Mouse (Mus musculus) hindbrain, embryonic 16.5 days (tissue): Measurements from ENCODE around the gene Clrn3. TPM values are rescaled to one million over a fixed set of nuclear protein-coding genes. Genes with fewer than 3 reads are reported as not detected.
A peak's percentile ranks its signal among the peaks of the same experiment; 100 is the strongest.
"Not testable (repeated sequence)": the region's sequence is repeated elsewhere in the genome, so short reads cannot be mapped to it uniquely, and the experiment has no call there.

Experiments used
- ATAC-seq: fragments of 200-750 bp; cut with Nextera tagmentation; 2 replicates; pipeline ENCODE4 v1.8.0; 2017; ENCODE audit warnings: moderate TSS enrichment, moderate library complexity
- H3K27ac ChIP-seq: fragments of 300-500 bp; sonication (generic); 2 replicates; pipeline ENCODE4 v1.5.1; 2014; ENCODE audit warnings: low read depth, mild to moderate bottlenecking, control low read depth, low read length, moderate library complexity
- H3K27me3 ChIP-seq: fragments of 300-500 bp; sonication (generic); replicated peaks from 2 replicates; pipeline ENCODE4 v1.6.1; 2014; ENCODE audit warnings: low read length; ENCODE audit not compliant: control insufficient read depth, insufficient read depth
- H3K36me3 ChIP-seq: fragments of 300-500 bp; sonication (generic); 2 replicates; pipeline ENCODE4 v1.6.1; 2014; ENCODE audit warnings: mild to moderate bottlenecking, low read length, moderate library complexity, mixed read lengths; ENCODE audit not compliant: control insufficient read depth, insufficient read depth
- H3K4me1 ChIP-seq: fragments of 300-500 bp; sonication (generic); 2 replicates; pipeline ENCODE4 v1.6.1; 2014; ENCODE audit warnings: low read depth, low read length; ENCODE audit not compliant: control insufficient read depth, insufficient read depth
- H3K4me2 ChIP-seq: fragments of 300-500 bp; sonication (generic); 2 replicates; pipeline ENCODE4 v1.6.1; 2014; ENCODE audit warnings: mild to moderate bottlenecking, low read length, control low read depth, moderate library complexity
- H3K4me3 ChIP-seq: fragments of 300-500 bp; sonication (generic); 2 replicates; pipeline ENCODE4 v1.5.1; 2014; ENCODE audit warnings: mild to moderate bottlenecking, low read length, control low read depth, moderate library complexity
- H3K9ac ChIP-seq: fragments of 300-500 bp; sonication (generic); 2 replicates; pipeline ENCODE4 v1.6.1; 2014; ENCODE audit warnings: low read depth, mild to moderate bottlenecking, control low read depth, low read length, moderate library complexity
- H3K9me3 ChIP-seq: fragments of 300-500 bp; sonication (generic); 2 replicates; pipeline ENCODE4 v1.6.1; 2014; ENCODE audit warnings: mild to moderate bottlenecking, low read length, moderate library complexity; ENCODE audit not compliant: control insufficient read depth
- WGBS: fragments of 180-500 bp; shearing (Covaris S2); extraction: QIAGEN DNeasy Blood & Tissue Kit; methylation state at CpG from one replicate; pipeline ENCODE4 v1.1.7; 2014; 5-methylcytosine and 5-hydroxymethylcytosine counted together
- polyA plus RNA-seq: library from polyadenylated mRNA; unstranded; fragments of >200 nt; fragmentation: Nextera tagmentation; extraction: Ambion mirVana; gene quantifications from 2 replicates; pipeline ENCODE4 v1.2.1, GENCODE M21; 2015

The Clrn3 gene
- polyA plus RNA-seq, 1 experiment from 2014 or later, result not detected

DNA sequence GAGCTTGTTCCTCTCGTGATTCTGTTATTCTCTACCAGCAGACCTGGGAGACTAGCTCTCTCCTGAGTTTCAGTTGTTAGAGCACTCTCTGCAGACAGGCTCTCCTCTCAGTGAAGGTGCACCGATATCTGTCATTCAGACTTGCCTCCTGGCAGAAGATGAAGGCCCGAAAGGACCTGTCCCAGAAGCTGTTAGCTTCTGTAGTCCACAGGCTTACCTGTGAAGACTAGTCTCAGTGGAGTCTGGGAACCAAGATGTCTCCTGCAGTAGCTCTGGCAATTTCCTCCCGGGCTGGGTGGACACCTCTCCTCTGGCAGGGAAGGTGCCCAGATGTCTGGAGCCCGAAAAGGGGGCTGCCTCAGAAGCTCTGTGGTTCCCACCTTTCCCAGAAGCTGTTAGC, 21.9 kb downstream of the Clrn3 start:
- not testable (repeated sequence) for H3K27ac ChIP-seq, H3K4me3 ChIP-seq, H3K27me3 ChIP-seq, H3K36me3 ChIP-seq, H3K9me3 ChIP-seq, H3K9ac ChIP-seq, ATAC-seq, H3K4me1 ChIP-seq, H3K4me2 ChIP-seq
- 90% methylated on average over 5 of the region's 5 CpGs for WGBS

- Histone ChIP-seq H3K4me1 (no peaks in the 10 kb centered on the region), H3K9me3 (no peaks in the 10 kb centered on the region), H3K27me3 (no peaks in the 10 kb centered on the region), H3K4me3 (no peak overlapping the region), H3K4me2 (no peak overlapping the region), H3K27ac (no peak overlapping the region), H3K36me3 (no peaks in the 10 kb centered on the region), H3K9ac (no peak overlapping the region)
- WGBS, result 62% methylated on average over 2 of the region's 2 CpGs
- no peak for ATAC-seq
These were observed 29.1 kb downstream of the Clrn3 start for GRCm38 (mm10) chr7:135499403-135499802.

GRCm38 (mm10) chr7:135498565-135499186, 29.8 kb downstream of the Clrn3 start:
- Histone ChIP-seq H3K27ac (no peak overlapping the region), H3K36me3 (no peaks in the 10 kb centered on the region), H3K9ac (no peak overlapping the region), H3K4me1 (no peaks in the 10 kb centered on the region), H3K9me3 (no peaks in the 10 kb centered on the region), H3K4me2 (no peak overlapping the region), H3K4me3 (no peak overlapping the region), H3K27me3 (no peaks in the 10 kb centered on the region)
- 83% methylated on average over 2 of the region's 3 CpGs for WGBS
- no peak for ATAC-seq

DNA sequence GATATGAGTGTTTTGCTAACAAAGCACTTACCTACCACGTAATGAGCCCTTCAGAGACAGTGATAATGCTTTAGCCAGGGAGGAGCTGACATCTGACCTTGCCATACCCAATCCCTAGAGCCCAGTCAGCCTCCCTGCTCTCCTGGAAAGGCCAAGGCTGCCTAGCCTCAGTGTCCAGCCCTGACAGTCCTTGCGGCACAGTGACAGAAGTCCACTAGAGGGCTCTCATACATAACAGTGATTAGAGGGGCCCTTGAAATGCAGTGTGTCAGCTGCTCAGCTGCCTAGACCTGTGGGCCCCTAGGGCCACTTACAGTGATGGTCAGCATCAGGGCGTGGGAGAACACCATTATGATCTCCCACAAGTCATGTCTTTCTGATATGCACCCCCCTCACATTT, 33.2 kb downstream of the Clrn3 start:
- no peak overlapping the region for H3K4me2 ChIP-seq
- no peaks in the 10 kb centered on the region for H3K36me3 ChIP-seq
- H3K27ac ChIP-seq, result no peak overlapping the region
- no peak overlapping the region for H3K9ac ChIP-seq
- H3K4me3 ChIP-seq, result no peak overlapping the region
- ATAC-seq, result no peak
- H3K4me1 ChIP-seq, result no peaks in the 10 kb centered on the region
- 51% methylated on average over 3 of the region's 3 CpGs for WGBS
- no peaks in the 10 kb centered on the region for H3K9me3 ChIP-seq
- H3K27me3 ChIP-seq, result no peaks in the 10 kb centered on the region

GRCm38 (mm10) chr7:135490500-135490886, 38.0 kb downstream of the Clrn3 start:
- WGBS, result 68% methylated on average over 8 of the region's 8 CpGs
- Histone ChIP-seq H3K4me1 (peaks cover 13% of the 10 kb centered on the region), H3K27me3 (no peaks in the 10 kb centered on the region), H3K9ac (no peak overlapping the region), H3K4me3 (no peak overlapping the region), H3K9me3 (no peaks in the 10 kb centered on the region), H3K36me3 (no peaks in the 10 kb centered on the region), H3K27ac (no peak overlapping the region), H3K4me2 (no peak overlapping the region)
- ATAC-seq, result no peak

DNA sequence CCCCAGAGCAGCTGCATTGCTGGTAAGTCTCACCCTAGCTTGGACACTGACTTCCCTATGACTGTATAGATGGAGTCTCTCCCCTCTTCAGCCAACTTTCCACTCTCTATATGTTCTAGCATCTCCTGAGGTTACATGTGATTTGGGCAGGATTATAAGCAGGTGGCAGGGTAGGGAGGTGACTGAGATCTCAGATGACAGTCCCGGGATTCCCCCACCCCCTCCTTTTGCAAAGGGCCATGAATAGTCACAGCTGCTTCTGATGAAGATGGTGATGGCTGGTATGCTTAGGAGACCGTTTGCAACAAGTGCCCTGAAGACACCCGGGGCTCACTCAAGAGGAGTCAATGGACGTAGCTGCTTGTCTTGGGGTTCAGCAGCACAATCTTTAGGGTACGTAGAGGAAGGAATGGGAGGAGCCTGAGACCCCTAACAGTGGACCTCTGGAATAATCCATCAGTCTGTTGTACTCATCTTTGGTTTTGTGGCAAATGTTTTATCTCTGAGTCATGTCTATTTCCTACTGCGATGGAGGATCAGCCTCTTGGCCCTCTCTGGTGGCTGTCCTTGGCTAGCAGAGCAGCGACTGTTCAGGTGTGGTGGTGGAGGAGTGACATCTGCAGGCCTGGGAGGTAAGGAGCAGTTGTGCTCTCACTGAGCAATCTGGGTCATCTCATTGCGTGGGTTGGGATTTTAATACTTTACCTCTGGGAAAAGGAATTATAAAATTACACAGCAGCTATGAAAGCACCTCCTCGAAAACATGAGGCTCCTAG, 38.5 kb downstream of the Clrn3 start:
- no peak for ATAC-seq

DNA sequence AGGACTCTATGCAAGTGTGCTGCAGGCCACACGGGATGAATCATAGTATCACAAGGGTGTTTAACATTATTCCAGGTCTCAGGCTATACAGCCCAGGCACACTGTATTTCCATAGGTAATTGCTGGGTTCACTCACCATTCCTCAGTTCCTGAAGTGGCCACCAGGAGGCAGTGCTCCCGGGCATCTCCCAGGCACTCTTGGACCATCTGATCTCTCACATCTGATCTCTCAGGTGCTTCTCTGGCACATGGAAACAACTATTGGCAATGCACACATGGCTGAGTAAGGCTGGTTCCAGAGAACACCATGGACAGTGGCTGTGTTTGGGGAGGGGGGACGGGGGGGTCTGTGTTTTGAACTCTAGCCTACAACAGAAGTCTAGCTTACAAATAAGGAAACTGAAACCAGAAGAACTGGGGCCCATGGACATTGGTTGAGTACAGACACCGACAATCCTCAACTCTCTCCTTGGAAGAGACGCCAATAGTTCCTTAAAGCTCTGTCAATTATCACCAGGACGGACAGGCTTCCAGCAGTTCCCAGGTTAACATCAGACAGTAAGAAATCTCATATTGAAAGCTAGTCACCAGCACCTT, 40.1 kb downstream of the Clrn3 start:
- Histone ChIP-seq H3K27ac (no peak overlapping the region), H3K4me2 (no peak overlapping the region), H3K9me3 (no peaks in the 10 kb centered on the region), H3K9ac (no peak overlapping the region), H3K4me1 (peaks cover 21% of the 10 kb centered on the region), H3K27me3 (peaks cover 7% of the 10 kb centered on the region), H3K36me3 (no peaks in the 10 kb centered on the region), H3K4me3 (no peak overlapping the region)
- WGBS, result 76% methylated on average over 6 of the region's 6 CpGs
- ATAC-seq, result no peak

More for the DNA sequence above, 38.5 kb downstream of the Clrn3 start:
- no peak overlapping the region for H3K4me2 ChIP-seq
- H3K27me3 ChIP-seq, result no peaks in the 10 kb centered on the region
- H3K9me3 ChIP-seq, result no peaks in the 10 kb centered on the region
- 78% methylated on average over 9 of the region's 9 CpGs for WGBS
- no peak overlapping the region for H3K4me3 ChIP-seq
- no peak overlapping the region for H3K9ac ChIP-seq
- H3K36me3 ChIP-seq, result no peaks in the 10 kb centered on the region
- no peak overlapping the region for H3K27ac ChIP-seq
- H3K4me1 ChIP-seq, result peaks cover 18% of the 10 kb centered on the region

DNA sequence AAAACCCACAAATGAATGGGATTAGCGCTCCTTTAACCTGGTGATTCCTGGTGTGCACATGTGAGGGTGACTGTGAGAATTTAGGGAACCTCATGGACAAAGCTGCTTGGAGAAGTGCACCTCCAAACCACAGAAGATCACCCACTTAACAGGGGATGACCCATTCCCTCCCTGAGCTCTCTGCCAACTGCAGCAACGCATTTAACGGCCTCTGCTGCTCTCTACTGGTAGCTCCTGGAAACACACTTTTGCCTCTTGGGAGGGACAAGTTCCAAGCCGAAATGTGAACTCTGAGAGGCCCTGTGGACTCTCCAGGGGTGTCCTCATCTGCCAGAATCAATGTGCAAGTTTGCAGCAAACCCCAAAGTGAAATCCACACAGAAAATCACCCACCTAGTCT, 41.0 kb downstream of the Clrn3 start:
- Histone ChIP-seq H3K4me1 (peaks cover 21% of the 10 kb centered on the region), H3K9ac (no peak overlapping the region)
- WGBS, result 21% methylated on average over 4 of the region's 4 CpGs

GRCm38 (mm10) chr7:135486645-135487382, 41.6 kb downstream of the Clrn3 start:
- no peaks in the 10 kb centered on the region for H3K36me3 ChIP-seq
- no peak overlapping the region for H3K4me3 ChIP-seq
- H3K9ac ChIP-seq, result no peak overlapping the region
- peaks cover 7% of the 10 kb centered on the region for H3K27me3 ChIP-seq
- peak; percentile 55 for ATAC-seq
- H3K4me1 ChIP-seq, result peaks cover 21% of the 10 kb centered on the region
- H3K9me3 ChIP-seq, result no peaks in the 10 kb centered on the region
- no peak overlapping the region for H3K27ac ChIP-seq
- no peak overlapping the region for H3K4me2 ChIP-seq
- WGBS, result 40% methylated on average over 10 of the region's 10 CpGs

More for the DNA sequence above, 41.0 kb downstream of the Clrn3 start:
- Histone ChIP-seq H3K4me3 (no peak overlapping the region), H3K36me3 (no peaks in the 10 kb centered on the region), H3K27me3 (peaks cover 7% of the 10 kb centered on the region), H3K27ac (no peak overlapping the region), H3K4me2 (no peak overlapping the region), H3K9me3 (no peaks in the 10 kb centered on the region)
- ATAC-seq, result 0 out of 2 replicates have a peak, but pooled peaks have one; percentile 21
